Comparison of ENCODE assay signal across 24 mouse cellular contexts in the genomic region with DNA sequence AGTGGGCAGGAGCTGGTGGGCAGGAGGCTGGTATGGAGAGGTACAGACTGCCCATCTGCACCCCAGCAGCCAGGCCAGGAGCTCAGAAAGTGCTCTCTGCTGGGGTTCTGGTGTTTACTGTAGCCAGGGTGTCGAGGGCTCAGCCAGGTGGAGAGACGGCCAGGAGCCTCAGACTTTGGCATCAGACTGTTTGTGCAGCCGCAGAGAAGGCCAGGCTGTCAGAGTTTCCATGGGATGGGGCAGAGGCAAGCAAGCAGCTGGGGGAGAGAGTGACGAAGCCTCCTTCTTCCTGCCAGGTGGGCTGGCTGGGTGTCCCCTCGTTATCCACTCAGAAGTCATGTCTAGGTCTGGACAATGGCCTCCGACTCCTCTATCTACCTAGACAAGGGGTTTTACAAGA. TPM values are rescaled to one million over a fixed set of nuclear protein-coding genes. Genes with fewer than 3 reads are reported as not detected.
"Had no signal": no experiment of that assay in that cellular context is flagged by ENCODE, and none has a peak within 500 bp of the region (broad histone marks: within the 10 kb centered on the region; RNA-seq: fewer than 3 reads in every experiment).

No protein-coding gene starts in this region.

- H3K4me3 ChIP-seq: limb, embryonic 13.5 days; lung, embryonic 15.5 days; megakaryocyte, embryonic 14.5 days; midbrain, embryonic 10.5 days; midbrain, embryonic 13.5 days; myocyte; neural tube, embryonic 13.5 days had no signal

- H3K36me3 ChIP-seq: lung, embryonic 15.5 days; midbrain, embryonic 10.5 days; midbrain, embryonic 13.5 days; neural tube, embryonic 13.5 days had no signal

- DNase-seq: kidney, adult 18-20 months; kidney, adult 9 months; kidney, postnatal 14 days; kidney, postnatal 4 days; left cerebral cortex, postnatal 4 days; lung, adult 18-20 months; lung, postnatal 10 days; lung, postnatal 36 days; retina, postnatal 1 day; right cerebral cortex, postnatal 25 days; spleen, adult 18-20 months; thymus, postnatal 25 days had no signal

- H3K4me2 ChIP-seq: limb, embryonic 13.5 days; lung, embryonic 15.5 days; midbrain, embryonic 13.5 days; neural tube, embryonic 13.5 days had no signal

- ATAC-seq: inflammation-experienced regulatory T-cells, adult 6 months; intestine, embryonic 16.5 days; midbrain, embryonic 13.5 days; midbrain, embryonic 16.5 days had no signal

- H3K9me3 ChIP-seq: limb, embryonic 13.5 days; lung, embryonic 15.5 days; midbrain, embryonic 10.5 days; midbrain, embryonic 13.5 days; neural tube, embryonic 13.5 days had no signal

- H3K9ac ChIP-seq: limb, embryonic 13.5 days; lung, embryonic 15.5 days; midbrain, embryonic 13.5 days; neural tube, embryonic 13.5 days had no signal

- H3K27ac ChIP-seq: limb, embryonic 13.5 days; lung, embryonic 15.5 days; midbrain, embryonic 10.5 days; midbrain, embryonic 13.5 days; neural tube, embryonic 13.5 days had no signal

RNA-seq across cellular contexts. Expression of gene Col8a2, which starts 8.6 kb away (rescaled TPM):
- total RNA-seq: neutrophil, adult 5-6 weeks had no signal
- polyA plus RNA-seq: inflammation-experienced regulatory T-cells, adult 6 months had no signal

RNA-seq across cellular contexts. Expression of gene Tekt2, which starts 30.3 kb away (rescaled TPM):
- total RNA-seq: monocyte, adult 5-6 weeks; neutrophil, adult 5-6 weeks had no signal
- polyA plus RNA-seq: inflammation-experienced regulatory T-cells, adult 6 months had no signal
